Mouse (Mus musculus): ENCODE measurements around the gene Gpatch8.

- TF ChIP-seq CTCF (conservative IDR thresholded peaks at IDR 0.05; ENCODE audit: insufficient read depth, insufficient read length, low read depth, low read length) (peak; percentile 39), POLR2A (IDR thresholded peaks at IDR 0.05; ENCODE audit: low read depth, low read length) (no peak)
These were observed 43.7 kb upstream of the Gpatch8 start for GRCm38 (mm10) chr11:102599912-102600311.

Data from kidney, adult 2 months (tissue).